Mouse (Mus musculus): Measurements from ENCODE around the gene Rbm38. TPM values are rescaled to one million over a fixed set of nuclear protein-coding genes. Genes with fewer than 3 reads are reported as not detected.

Gene Rbm38
- polyA plus RNA-seq, 1 experiment from 2014 or later, result 65.0 TPM

GRCm38 (mm10) chr2:173027824-173028495 lies 7.7 kb downstream of the Rbm38 start:
- no peak overlapping the region for H3K9ac ChIP-seq
- no peak overlapping the region for H3K27ac ChIP-seq
- 83% methylated on average over 4 of the region's 4 CpGs for WGBS
- H3K4me3 ChIP-seq (replicated peaks), result no peak overlapping the region
- peaks cover 47% of the 10 kb centered on the region for H3K4me1 ChIP-seq
- no peaks in the 10 kb centered on the region for H3K9me3 ChIP-seq
- no peak overlapping the region for H3K4me2 ChIP-seq
- H3K27me3 ChIP-seq, result no peaks in the 10 kb centered on the region
- H3K36me3 ChIP-seq (replicated peaks), result peaks cover 88% of the 10 kb centered on the region
- ATAC-seq (ENCODE audit: low FRiP score), result no peak

- no peaks in the 10 kb centered on the region for H3K27me3 ChIP-seq
- H3K9ac ChIP-seq, result no peak overlapping the region
- WGBS, result 95% methylated on average over 3 of the region's 3 CpGs
- no peaks in the 10 kb centered on the region for H3K9me3 ChIP-seq
- H3K4me3 ChIP-seq (replicated peaks), result no peak overlapping the region
- H3K36me3 ChIP-seq (replicated peaks), result peaks cover 91% of the 10 kb centered on the region
- no peak overlapping the region for H3K27ac ChIP-seq
- no peak overlapping the region for H3K4me2 ChIP-seq
- ATAC-seq (ENCODE audit: low FRiP score), result no peak
- H3K4me1 ChIP-seq, result peaks cover 41% of the 10 kb centered on the region
These were observed 8.3 kb downstream of the Rbm38 start for GRCm38 (mm10) chr2:173028508-173029031.

GRCm38 (mm10) chr2:173030591-173031338 lies 10.5 kb downstream of the Rbm38 start:
- Histone ChIP-seq H3K4me1 (peaks cover 19% of the 10 kb centered on the region), H3K9me3 (no peaks in the 10 kb centered on the region), H3K4me2 (no peak overlapping the region), H3K27me3 (no peaks in the 10 kb centered on the region), H3K27ac (no peak overlapping the region), H3K4me3 (replicated peaks) (no peak overlapping the region), H3K36me3 (replicated peaks) (peaks cover 98% of the 10 kb centered on the region), H3K9ac (no peak overlapping the region)
- ATAC-seq (ENCODE audit: low FRiP score), result no peak
- WGBS, result 78% methylated on average over 12 of the region's 12 CpGs

GRCm38 (mm10) chr2:173033531-173033930 lies 13.2 kb downstream of the Rbm38 start:
- Histone ChIP-seq H3K36me3 (replicated peaks) (peaks cover 72% of the 10 kb centered on the region), H3K9ac (no peak overlapping the region), H3K4me2 (no peak overlapping the region), H3K9me3 (no peaks in the 10 kb centered on the region), H3K27ac (no peak overlapping the region), H3K4me1 (no peaks in the 10 kb centered on the region), H3K27me3 (no peaks in the 10 kb centered on the region), H3K4me3 (replicated peaks) (no peak overlapping the region)
- WGBS, result 95% methylated on average over 13 of the region's 13 CpGs
- ATAC-seq (ENCODE audit: low FRiP score), result no peak

GRCm38 (mm10) chr2:173034998-173035397 lies 14.7 kb downstream of the Rbm38 start:
- no peaks in the 10 kb centered on the region for H3K9me3 ChIP-seq
- 0 out of 2 replicates have a peak overlapping the region, but pooled peaks have one; percentile 11 for H3K27ac ChIP-seq
- H3K9ac ChIP-seq, result no peak overlapping the region
- H3K27me3 ChIP-seq, result no peaks in the 10 kb centered on the region
- WGBS, result 83% methylated on average over 4 of the region's 4 CpGs
- no peaks in the 10 kb centered on the region for H3K4me1 ChIP-seq
- peaks cover 57% of the 10 kb centered on the region for H3K36me3 ChIP-seq (replicated peaks)
- ATAC-seq (ENCODE audit: low FRiP score), result no peak
- H3K4me2 ChIP-seq, result no peak overlapping the region
- H3K4me3 ChIP-seq (replicated peaks), result no peak overlapping the region

GRCm38 (mm10) chr2:173035653-173036052 lies 15.4 kb downstream of the Rbm38 start:
- 92% methylated on average over 5 of the region's 5 CpGs for WGBS
- ATAC-seq (ENCODE audit: low FRiP score), result no peak
- H3K27ac ChIP-seq, result peak overlapping the region; percentile 46; the same call in 1 of the 2 replicates

GRCm38 (mm10) chr2:173036055-173036454 lies 15.8 kb downstream of the Rbm38 start:
- no peak overlapping the region for H3K4me3 ChIP-seq (replicated peaks)
- no peak for ATAC-seq (ENCODE audit: low FRiP score)

More at GRCm38 (mm10) chr2:173035653-173036052, 15.4 kb downstream of the Rbm38 start:
- no peak overlapping the region for H3K9ac ChIP-seq
- H3K36me3 ChIP-seq (replicated peaks), result peaks cover 50% of the 10 kb centered on the region
- no peak overlapping the region for H3K4me2 ChIP-seq
- no peak overlapping the region for H3K4me3 ChIP-seq (replicated peaks)
- no peaks in the 10 kb centered on the region for H3K27me3 ChIP-seq
- no peaks in the 10 kb centered on the region for H3K4me1 ChIP-seq
- no peaks in the 10 kb centered on the region for H3K9me3 ChIP-seq

GRCm38 (mm10) chr2:173036611-173037010 lies 16.3 kb downstream of the Rbm38 start:
- Histone ChIP-seq H3K27ac (no peak overlapping the region), H3K9me3 (no peaks in the 10 kb centered on the region), H3K4me1 (no peaks in the 10 kb centered on the region), H3K4me3 (replicated peaks) (no peak overlapping the region), H3K27me3 (no peaks in the 10 kb centered on the region), H3K36me3 (replicated peaks) (peaks cover 41% of the 10 kb centered on the region), H3K9ac (no peak overlapping the region), H3K4me2 (no peak overlapping the region)
- no peak for ATAC-seq (ENCODE audit: low FRiP score)
- 68% methylated on average over 4 of the region's 4 CpGs for WGBS

More at GRCm38 (mm10) chr2:173036055-173036454, 15.8 kb downstream of the Rbm38 start:
- Histone ChIP-seq H3K9me3 (no peaks in the 10 kb centered on the region), H3K27me3 (no peaks in the 10 kb centered on the region), H3K4me2 (no peak overlapping the region), H3K36me3 (replicated peaks) (peaks cover 46% of the 10 kb centered on the region), H3K9ac (no peak overlapping the region), H3K4me1 (no peaks in the 10 kb centered on the region), H3K27ac (0 out of 2 replicates have a peak overlapping the region, but pooled peaks have one; percentile 46)
- 83% methylated on average over 5 of the region's 5 CpGs for WGBS

- ATAC-seq (ENCODE audit: low FRiP score), result no peak
- Histone ChIP-seq H3K27ac (no peak overlapping the region), H3K9me3 (no peaks in the 10 kb centered on the region), H3K4me1 (no peaks in the 10 kb centered on the region), H3K4me2 (no peak overlapping the region), H3K36me3 (replicated peaks) (peaks cover 33% of the 10 kb centered on the region), H3K27me3 (no peaks in the 10 kb centered on the region), H3K4me3 (replicated peaks) (no peak overlapping the region), H3K9ac (no peak overlapping the region)
- 74% methylated on average over 5 of the region's 5 CpGs for whole genome bisulfite sequencing
These were observed 17.0 kb downstream of the Rbm38 start for GRCm38 (mm10) chr2:173037347-173037746.

GRCm38 (mm10) chr2:173037827-173038607 lies 17.7 kb downstream of the Rbm38 start:
- Histone ChIP-seq H3K4me3 (replicated peaks) (no peak overlapping the region), H3K36me3 (replicated peaks) (peaks cover 27% of the 10 kb centered on the region), H3K27ac (no peak overlapping the region), H3K4me1 (no peaks in the 10 kb centered on the region), H3K4me2 (no peak overlapping the region), H3K27me3 (no peaks in the 10 kb centered on the region), H3K9me3 (no peaks in the 10 kb centered on the region), H3K9ac (no peak overlapping the region)
- no peak; the same call in 1 of the 2 replicates for ATAC-seq (ENCODE audit: low FRiP score)
- WGBS, result 79% methylated on average over 7 of the region's 7 CpGs

GRCm38 (mm10) chr2:173039041-173039440 lies 18.7 kb downstream of the Rbm38 start:
- 94% methylated on average over 4 of the region's 4 CpGs for WGBS
- ATAC-seq (ENCODE audit: low FRiP score), result no peak

GRCm38 (mm10) chr2:173040803-173041202 lies 20.5 kb downstream of the Rbm38 start:
- no peaks in the 10 kb centered on the region for H3K4me1 ChIP-seq
- WGBS, result 84% methylated on average over 3 of the region's 3 CpGs
- H3K27ac ChIP-seq, result no peak overlapping the region
- H3K36me3 ChIP-seq (replicated peaks), result no peaks in the 10 kb centered on the region
- no peak overlapping the region for H3K4me2 ChIP-seq
- H3K9me3 ChIP-seq, result no peaks in the 10 kb centered on the region
- no peak overlapping the region for H3K4me3 ChIP-seq (replicated peaks)
- no peaks in the 10 kb centered on the region for H3K27me3 ChIP-seq
- ATAC-seq (ENCODE audit: low FRiP score), result no peak
- no peak overlapping the region for H3K9ac ChIP-seq

More at GRCm38 (mm10) chr2:173039041-173039440, 18.7 kb downstream of the Rbm38 start:
- Histone ChIP-seq H3K4me2 (no peak overlapping the region), H3K9ac (no peak overlapping the region), H3K4me3 (replicated peaks) (no peak overlapping the region), H3K27me3 (no peaks in the 10 kb centered on the region), H3K4me1 (no peaks in the 10 kb centered on the region), H3K36me3 (replicated peaks) (peaks cover 17% of the 10 kb centered on the region), H3K9me3 (no peaks in the 10 kb centered on the region), H3K27ac (0 out of 2 replicates have a peak overlapping the region, but pooled peaks have one; percentile 5)

All from forebrain, embryonic 12.5 days (tissue).